Comparison of ENCODE assay signal across 8 mouse cellular contexts in genomic region chr14:25460801-25461675, GRCm38 (mm10). TPM values are rescaled to one million over a fixed set of nuclear protein-coding genes. Genes with fewer than 3 reads are reported as not detected.
DNase-seq lines count a peak whose midpoint lies in the region; ATAC-seq and TF ChIP-seq lines count a peak whose summit lies in the region.

No protein-coding gene starts in this region.

- TF ChIP-seq EP300 in liver, postnatal 0 days (IDR thresholded peaks at IDR 0.05; ENCODE audit: low read depth), result no peak

- peaks cover 89% of the 10 kb centered on the region for H3K27me3 ChIP-seq in E14TG2a.4 (ENCODE audit: insufficient read depth, low read length)
- H3K27me3 ChIP-seq in forebrain, embryonic 10.5 days (ENCODE audit: poor library complexity, severe bottlenecking), result no peaks in the 10 kb centered on the region
- H3K27me3 ChIP-seq in liver, postnatal 0 days (ENCODE audit: insufficient read depth, low read length), result no peaks in the 10 kb centered on the region
- H3K27me3 ChIP-seq in neural tube, embryonic 11.5 days (ENCODE audit: control insufficient read depth, insufficient read depth, low read length), result no peaks in the 10 kb centered on the region

- H3K9me3 ChIP-seq in E14TG2a.4 (ENCODE audit: low read length), result no peaks in the 10 kb centered on the region
- H3K9me3 ChIP-seq in forebrain, embryonic 10.5 days, result no peaks in the 10 kb centered on the region
- no peaks in the 10 kb centered on the region for H3K9me3 ChIP-seq in liver, postnatal 0 days (ENCODE audit: low read length)
- H3K9me3 ChIP-seq in neural tube, embryonic 11.5 days (ENCODE audit: control insufficient read depth, low read length), result no peaks in the 10 kb centered on the region

- peaks cover 41% of the 10 kb centered on the region for H3K4me1 ChIP-seq in E14TG2a.4 (replicated peaks; ENCODE audit: low read depth, low read length)
- peaks cover 84% of the 10 kb centered on the region for H3K4me1 ChIP-seq in forebrain, embryonic 10.5 days
- peaks cover 54% of the 10 kb centered on the region for H3K4me1 ChIP-seq in liver, postnatal 0 days (ENCODE audit: insufficient read depth)
- peaks cover 57% of the 10 kb centered on the region for H3K4me1 ChIP-seq in neural tube, embryonic 11.5 days (ENCODE audit: control insufficient read depth, insufficient read depth, low read length)

- peak overlapping the region; percentile 99 for H3K4me2 ChIP-seq in liver, postnatal 0 days (ENCODE audit: low read depth, low read length)
- peak overlapping the region; percentile 87 for H3K4me2 ChIP-seq in neural tube, embryonic 11.5 days (ENCODE audit: low read depth)

- peak; percentile 37 for ATAC-seq in liver, postnatal 0 days
- no peak for ATAC-seq in neural tube, embryonic 11.5 days (ENCODE audit: insufficient read depth, low FRiP score, low TSS enrichment)

- peak overlapping the region; percentile 75 for H3K9ac ChIP-seq in liver, postnatal 0 days (replicated peaks)
- peak overlapping the region; percentile 99 for H3K9ac ChIP-seq in neural tube, embryonic 11.5 days (ENCODE audit: low read length)

- no peaks in the 10 kb centered on the region for H3K36me3 ChIP-seq in E14TG2a.4 (ENCODE audit: insufficient read depth, low read length)
- no peaks in the 10 kb centered on the region for H3K36me3 ChIP-seq in forebrain, embryonic 10.5 days (replicated peaks)
- no peaks in the 10 kb centered on the region for H3K36me3 ChIP-seq in liver, postnatal 0 days (replicated peaks; ENCODE audit: insufficient read depth, low read length)
- no peaks in the 10 kb centered on the region for H3K36me3 ChIP-seq in neural tube, embryonic 11.5 days (ENCODE audit: control insufficient read depth, insufficient read depth, low read length)

- intact Hi-C loops in heart, postnatal 25 days (cut with DNase I), result loop anchor here (2.0 to 5.0 kb wide), 3 partner anchors 62 to 234 kb away; no protein-coding TSS in a partner anchor

- under 1% methylated on average over 42 of the region's 42 CpGs for WGBS in forebrain, embryonic 10.5 days
- WGBS in liver, postnatal 0 days (ENCODE audit: insufficient replicate concordance), result 2% methylated on average over 42 of the region's 42 CpGs
- WGBS in neural tube, embryonic 11.5 days, result under 1% methylated on average over 38 of the region's 42 CpGs

- no peak for TF ChIP-seq CTCF in E14TG2a.4 (conservative IDR thresholded peaks at IDR 0.05; ENCODE audit: low read length)
- TF ChIP-seq CTCF in liver, postnatal 0 days (IDR thresholded peaks at IDR 0.05; ENCODE audit: low read depth), result no peak

- peak overlapping the region; percentile 98 for H3K27ac ChIP-seq in forebrain, embryonic 10.5 days
- peak overlapping the region; percentile 99 for H3K27ac ChIP-seq in liver, postnatal 0 days (ENCODE audit: low read depth)
- peak overlapping the region; percentile 98 for H3K27ac ChIP-seq in neural tube, embryonic 11.5 days (ENCODE audit: low read depth, low read length)

- DNase-seq in brain, adult 2 months (ENCODE audit: low read depth, low spot score), result peak; percentile 77
- DNase-seq in forebrain, embryonic 10.5 days (ENCODE audit: extremely low spot score, low spot score), result peak; percentile 61
- peak; percentile 74 for DNase-seq in heart, postnatal 25 days (ENCODE audit: low spot score)
- DNase-seq in layer of hippocampus, adult 18-20 months (ENCODE audit: low spot score in 2 of 2), result peak; percentile 45 to 54
- peak; percentile 76 for DNase-seq in liver, postnatal 0 days
- DNase-seq in neural tube, embryonic 11.5 days (ENCODE audit: low spot score), result peak; percentile 63
- peak; percentile 36 to 49 for DNase-seq in thymus, postnatal 10 days (ENCODE audit: low spot score in 2 of 2)

- peak overlapping the region; percentile 80 for H3K4me3 ChIP-seq in E14TG2a.4 (replicated peaks; ENCODE audit: low read length)
- H3K4me3 ChIP-seq in forebrain, embryonic 10.5 days, result peak overlapping the region; percentile 98
- peak overlapping the region; percentile 80 for H3K4me3 ChIP-seq in liver, postnatal 0 days (ENCODE audit: low read depth, low read length)
- peak overlapping the region; percentile 98 for H3K4me3 ChIP-seq in neural tube, embryonic 11.5 days (ENCODE audit: low read depth, low read length)

RNA-seq across cellular contexts. Expression of gene Zmiz1, which starts 2.1 kb away (rescaled TPM):
- 38.8 and 42.5 TPM in 2 replicates for polyA plus RNA-seq in forebrain, embryonic 10.5 days (2016; fragmentation: Nextera tagmentation; extraction: Ambion mirVana)
- 10 to 100 TPM; 40.2 to 49.9 TPM for total RNA-seq in heart, postnatal 25 days (2021)
- 10 to 100 TPM; 86.3 to 88.2 TPM for total RNA-seq in layer of hippocampus, adult 18-20 months (2021)
- 3.6 and 4.3 TPM in 2 replicates for polyA plus RNA-seq in liver, postnatal 0 days (2015; fragmentation: Nextera tagmentation; extraction: Ambion mirVana)
- 57.4 and 60.2 TPM in 2 replicates for polyA plus RNA-seq in neural tube, embryonic 11.5 days (2014; fragmentation: Nextera tagmentation; extraction: Ambion mirVana)
